Mouse (Mus musculus) spleen, adult 2 months (tissue): ENCODE data around the gene Abcg8. TPM values are rescaled to one million over a fixed set of nuclear protein-coding genes. Genes with fewer than 3 reads are reported as not detected.

Experiments
- DNase-seq, 2 experiments: peaks; one replicate each; pipeline versions ENCODE4 v3.0.0 to v3.0.0-alpha.2; 2012 to 2021; ENCODE audit warnings: low spot score in 2 of 2, low read depth in 1 of 2
- H3K27ac ChIP-seq: fragments of 200-500 bp; 2 replicates; pipeline ENCODE4 v1.5.1; 2012; ENCODE audit warnings: low read length, inconsistent platforms; ENCODE audit not compliant: insufficient read depth
- H3K27me3 ChIP-seq: fragments of 200-500 bp; 2 replicates; pipeline ENCODE4 v1.6.1; 2012; ENCODE audit warnings: mild to moderate bottlenecking, moderate library complexity, low read length, inconsistent platforms; ENCODE audit not compliant: control insufficient read depth, insufficient read depth
- H3K36me3 ChIP-seq: fragments of 200-500 bp; 2 replicates; pipeline ENCODE4 v1.6.1; 2012; ENCODE audit warnings: mild to moderate bottlenecking, low read length, inconsistent platforms; ENCODE audit not compliant: control insufficient read depth, insufficient read depth
- H3K4me1 ChIP-seq: fragments of 200-500 bp; 2 replicates; pipeline ENCODE4 v1.6.1; 2011; ENCODE audit warnings: inconsistent platforms; ENCODE audit not compliant: control insufficient read depth, insufficient read depth, insufficient read length
- H3K4me3 ChIP-seq: fragments of 200-500 bp; 2 replicates; pipeline ENCODE4 v1.5.1; 2011; ENCODE audit warnings: mild to moderate bottlenecking, inconsistent platforms; ENCODE audit not compliant: insufficient read depth, insufficient read length; ENCODE audit errors: extremely low read depth
- CTCF ChIP-seq: fragments of 200-500 bp; IDR thresholded peaks from 2 replicates; pipeline ENCODE4 v1.5.1; 2011; ENCODE audit warnings: mild to moderate bottlenecking, inconsistent platforms; ENCODE audit not compliant: insufficient read depth, insufficient read length, insufficient replicate concordance; ENCODE audit errors: extremely low read depth
- POLR2A ChIP-seq: fragments of 200-500 bp; IDR thresholded peaks from 2 replicates; pipeline ENCODE4 v1.6.1; 2011; ENCODE audit warnings: low read depth, low read length, inconsistent platforms
- WGBS: fragments of 180-500 bp; shearing (Covaris S2); methylation state at CpG from one replicate; pipeline ENCODE4 v1.1.7; 2018; 5-methylcytosine and 5-hydroxymethylcytosine counted together
- polyA plus RNA-seq: library from polyadenylated mRNA; depleted of rRNA; stranded (reverse); fragments of >200 nt; gene quantifications from 2 replicates; pipeline ENCODE4 v1.2.3, GENCODE M21; 2012

Gene Abcg8
- polyA plus RNA-seq, 1 experiment, result 0.06 TPM

DNA sequence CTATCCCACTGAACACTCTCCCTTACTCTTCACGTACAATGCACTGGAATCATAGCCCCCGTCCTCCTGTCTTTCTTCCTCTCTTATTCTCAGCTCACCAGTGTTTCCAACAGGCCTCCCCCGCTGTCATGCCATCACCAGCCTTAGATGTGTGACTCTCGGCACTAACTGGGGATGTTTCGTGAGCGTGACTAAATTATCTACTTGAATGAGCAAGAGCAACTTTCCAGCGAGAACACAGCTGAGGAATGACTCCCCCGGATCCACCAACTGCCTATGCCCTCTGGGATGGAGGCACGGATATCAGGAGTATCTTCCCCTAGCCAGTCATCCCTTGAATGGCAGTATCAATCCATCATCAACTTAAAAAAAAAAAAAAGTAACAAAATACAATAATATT is 47.9 kb downstream of the Abcg8 start:
- TF ChIP-seq CTCF, result no peak
- no peak for TF ChIP-seq POLR2A
- H3K4me1 ChIP-seq, result no peaks in the 10 kb centered on the region
- 92% methylated on average over 9 of the region's 9 CpGs for WGBS
- H3K27ac ChIP-seq, result no peak overlapping the region
- no peaks in the 10 kb centered on the region for H3K27me3 ChIP-seq
- H3K36me3 ChIP-seq, result peaks cover 23% of the 10 kb centered on the region
- H3K4me3 ChIP-seq, result no peak overlapping the region
- no peak for DNase-seq

DNA sequence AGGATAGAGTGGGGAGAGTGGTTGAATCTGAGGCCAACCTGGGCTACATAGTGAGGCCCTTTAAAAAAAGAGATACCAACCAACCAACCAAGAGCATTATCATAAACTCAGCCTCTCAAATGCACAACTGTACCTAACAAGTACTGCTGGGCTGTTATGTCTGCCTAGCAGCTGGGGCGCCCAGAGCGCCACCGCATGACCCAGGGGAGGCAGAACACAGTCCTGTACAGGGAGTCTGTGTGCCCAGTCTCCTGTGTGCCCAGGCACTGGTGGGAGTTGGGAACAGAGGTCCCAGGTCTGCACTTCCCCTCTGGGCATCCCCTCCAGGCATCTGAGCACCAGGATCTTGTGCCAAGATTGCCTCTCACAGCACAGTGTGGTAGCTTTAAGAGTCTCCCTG is 49.1 kb downstream of the Abcg8 start:
- H3K36me3 ChIP-seq, result peaks cover 26% of the 10 kb centered on the region
- DNase-seq, result no peak
- no peaks in the 10 kb centered on the region for H3K27me3 ChIP-seq
- no peaks in the 10 kb centered on the region for H3K4me1 ChIP-seq
- no peak overlapping the region for H3K27ac ChIP-seq
- WGBS, result 100% methylated on average over 3 of the region's 3 CpGs
- H3K4me3 ChIP-seq, result no peak overlapping the region
- TF ChIP-seq POLR2A (no peak), CTCF (no peak)

DNA sequence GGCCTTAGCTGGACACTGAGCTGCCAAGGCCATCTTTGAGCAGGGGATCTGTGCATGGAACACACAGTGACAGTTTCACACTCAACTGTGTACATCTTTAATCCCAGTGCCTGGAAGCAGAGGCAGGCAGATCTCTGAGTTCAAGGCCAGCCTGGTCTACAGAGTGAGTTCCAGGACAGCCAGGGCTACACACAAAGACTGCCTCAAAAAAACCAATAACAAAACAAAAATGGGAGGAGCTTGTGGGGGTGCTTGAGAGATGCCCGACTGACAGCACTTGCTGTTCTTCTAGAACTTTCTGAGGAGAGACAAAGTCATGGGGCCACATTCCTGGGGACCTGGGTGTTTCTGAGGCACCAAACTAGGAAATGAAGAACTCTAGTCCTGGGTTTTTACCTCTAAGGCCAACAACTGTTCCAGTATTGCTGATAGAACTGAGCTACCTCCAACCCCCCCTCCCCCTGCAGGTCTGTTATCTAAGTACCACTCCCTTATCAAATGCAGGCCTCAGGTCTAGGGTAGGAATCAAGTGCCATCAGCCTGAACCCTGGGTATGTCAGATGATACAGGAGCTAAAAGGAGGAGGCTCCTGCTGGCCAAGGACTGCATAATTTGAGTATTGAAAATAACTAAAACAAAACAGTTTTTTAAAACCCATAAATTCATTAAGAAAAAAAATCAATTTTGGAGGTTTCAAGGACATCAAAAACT is 52.3 kb downstream of the Abcg8 start:
- TF ChIP-seq CTCF, result no peak
- no peak for TF ChIP-seq POLR2A
- Histone ChIP-seq H3K27me3 (no peaks in the 10 kb centered on the region), H3K4me3 (no peak overlapping the region), H3K27ac (no peak overlapping the region), H3K4me1 (no peaks in the 10 kb centered on the region), H3K36me3 (peaks cover 24% of the 10 kb centered on the region)
- no peak for DNase-seq
- WGBS, result 84% methylated on average over 1 of the region's 1 CpGs

DNA sequence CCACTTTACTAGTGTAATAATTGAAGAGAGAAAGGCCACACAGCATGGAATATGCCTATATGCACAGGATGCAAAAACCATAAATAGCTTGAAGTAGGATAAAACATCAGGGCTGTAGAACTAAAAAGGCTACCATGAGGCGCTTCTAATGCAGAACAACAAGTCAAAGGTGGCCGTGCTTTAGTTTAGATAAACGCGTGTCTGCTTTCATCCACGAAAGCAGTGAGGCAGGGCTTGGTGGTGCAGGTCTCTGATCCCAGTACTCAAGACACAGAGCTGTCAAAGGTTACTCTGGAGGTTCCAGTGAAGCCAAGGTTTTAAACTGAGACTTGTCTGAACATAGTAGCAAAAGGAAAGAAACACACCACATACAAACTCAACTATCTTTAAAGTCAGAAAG is 53.0 kb downstream of the Abcg8 start:
- TF ChIP-seq CTCF (no peak), POLR2A (no peak)
- Histone ChIP-seq H3K36me3 (peaks cover 24% of the 10 kb centered on the region), H3K27ac (no peak overlapping the region), H3K4me3 (no peak overlapping the region), H3K4me1 (no peaks in the 10 kb centered on the region), H3K27me3 (no peaks in the 10 kb centered on the region)
- DNase-seq, result no peak
- 89% methylated on average over 5 of the region's 5 CpGs for WGBS

DNA sequence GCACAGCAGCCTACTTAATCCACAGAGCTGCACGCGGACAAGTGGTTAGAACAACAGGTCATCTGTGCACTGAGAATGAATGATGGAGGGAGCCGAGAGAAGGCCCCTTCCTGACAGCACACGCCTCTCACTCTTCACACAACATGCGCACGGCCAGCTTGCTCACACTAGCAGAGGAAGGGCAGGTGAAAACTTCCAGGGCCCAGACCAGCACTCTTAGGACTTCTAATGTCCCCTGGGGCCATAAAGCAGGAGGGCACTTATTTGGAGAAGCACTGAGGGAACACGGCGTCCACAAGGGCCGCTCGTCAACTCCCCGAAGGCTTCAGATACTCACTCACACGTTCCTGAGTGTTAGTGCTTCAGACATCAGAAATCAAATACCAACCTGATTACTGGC is 55.3 kb downstream of the Abcg8 start:
- no peaks in the 10 kb centered on the region for H3K27me3 ChIP-seq
- no peaks in the 10 kb centered on the region for H3K4me1 ChIP-seq
- H3K4me3 ChIP-seq, result no peak overlapping the region
- TF ChIP-seq POLR2A, result no peak
- no peak for TF ChIP-seq CTCF
- H3K36me3 ChIP-seq, result peaks cover 16% of the 10 kb centered on the region
- DNase-seq, result no peak
- 95% methylated on average over 12 of the region's 12 CpGs for WGBS
- H3K27ac ChIP-seq, result no peak overlapping the region

DNA sequence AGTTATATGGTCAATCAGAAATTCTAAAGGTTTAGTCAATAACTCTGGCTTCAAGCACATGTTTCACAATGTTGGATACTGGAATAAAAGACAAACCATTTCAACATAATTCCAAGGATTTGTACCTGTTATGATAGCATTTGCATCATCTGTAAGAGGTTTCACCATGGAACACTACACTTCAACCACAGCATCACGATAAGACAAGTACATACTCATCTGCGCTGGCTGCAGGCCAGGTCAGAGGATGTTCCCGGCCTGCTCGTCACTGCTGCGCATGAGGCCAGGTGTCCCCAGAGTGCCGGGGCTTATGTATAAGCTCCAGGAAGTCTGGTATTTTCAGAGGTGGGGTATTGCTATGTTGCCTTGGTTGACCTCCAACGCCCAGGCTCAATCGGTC is 56.5 kb downstream of the Abcg8 start:
- DNase-seq, result no peak
- 75% methylated on average over 8 of the region's 8 CpGs for WGBS
- no peak for TF ChIP-seq POLR2A
- no peak for TF ChIP-seq CTCF
- H3K27me3 ChIP-seq, result no peaks in the 10 kb centered on the region
- H3K36me3 ChIP-seq, result peaks cover 13% of the 10 kb centered on the region
- H3K27ac ChIP-seq, result no peak overlapping the region
- H3K4me1 ChIP-seq, result no peaks in the 10 kb centered on the region
- no peak overlapping the region for H3K4me3 ChIP-seq

DNA sequence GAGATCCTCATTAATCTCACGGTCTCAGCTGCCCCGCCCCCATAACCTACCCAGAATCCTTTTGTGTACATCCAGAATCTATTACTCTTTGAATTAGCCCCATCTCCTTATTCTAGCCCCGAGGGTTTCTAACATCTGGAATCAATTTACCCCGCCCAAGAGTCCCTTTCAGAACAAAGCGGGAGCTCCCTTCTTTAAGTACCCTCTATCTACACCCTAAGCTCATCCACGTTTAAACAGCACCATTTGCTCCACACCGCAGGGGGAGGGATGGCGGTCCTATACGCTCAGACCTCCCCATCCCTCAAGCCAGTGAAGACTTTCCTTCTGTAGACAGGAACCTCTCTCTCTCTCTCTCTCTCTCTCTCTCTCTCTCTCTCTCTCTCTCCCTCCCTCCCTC is 60.6 kb downstream of the Abcg8 start:
- Histone ChIP-seq H3K27me3 (no peaks in the 10 kb centered on the region), H3K27ac (no peak overlapping the region), H3K4me1 (no peaks in the 10 kb centered on the region), H3K4me3 (no peak overlapping the region), H3K36me3 (peaks cover 11% of the 10 kb centered on the region)
- no peak for TF ChIP-seq POLR2A
- TF ChIP-seq CTCF, result no peak
- no peak for DNase-seq
- 94% methylated on average over 9 of the region's 9 CpGs for WGBS
